Mouse (Mus musculus) CH12.LX (cell line): ENCODE data around the gene Ppm1n.

Experiments
- CHD2 ChIP-seq: IDR thresholded peaks from 2 replicates; pipeline ENCODE4 v1.6.1; 2011; ENCODE audit warnings: low read length, improper control_type of control experiment
- CTCF ChIP-seq, 2 experiments: IDR thresholded peaks in 1 of 2; conservative IDR thresholded peaks in 1 of 2; 2 replicates each; pipeline ENCODE4 v1.5.1; 2011 to 2012; ENCODE audit warnings: low read depth in 2 of 2, low read length in 2 of 2, improper control_type of control experiment in 1 of 2, inconsistent platforms in 1 of 2, mild to moderate bottlenecking in 1 of 2, moderate library complexity in 1 of 2
- ELF1 ChIP-seq: IDR thresholded peaks from 2 replicates; pipeline ENCODE4 v1.6.1; 2014; ENCODE audit warnings: low read depth, mild to moderate bottlenecking, inconsistent platforms, low read length, improper control_type of control experiment
- HCFC1 ChIP-seq: IDR thresholded peaks from 2 replicates; pipeline ENCODE4 v1.6.1; 2012; ENCODE audit warnings: low read depth, mild to moderate bottlenecking, inconsistent platforms, low read length, improper control_type of control experiment
- MEF2A ChIP-seq: IDR thresholded peaks from 2 replicates; pipeline ENCODE4 v1.6.1; 2014; ENCODE audit warnings: low read depth, mild to moderate bottlenecking, inconsistent platforms, low read length, improper control_type of control experiment, borderline replicate concordance
- MXI1 ChIP-seq: IDR thresholded peaks from 2 replicates; pipeline ENCODE4 v1.6.1; 2011; ENCODE audit warnings: mild to moderate bottlenecking, low read depth, low read length, improper control_type of control experiment
- POLR2A ChIP-seq: IDR thresholded peaks from 2 replicates; pipeline ENCODE4 v1.6.1; 2011; ENCODE audit warnings: low read depth, mild to moderate bottlenecking, improper control_type of control experiment, low read length
- ZKSCAN1 ChIP-seq: IDR thresholded peaks from 2 replicates; pipeline ENCODE4 v1.6.1; 2012; ENCODE audit warnings: low read depth, inconsistent platforms, low read length, improper control_type of control experiment, borderline replicate concordance
- ZMIZ1 ChIP-seq: IDR thresholded peaks from 2 replicates; pipeline ENCODE4 v1.6.1; 2012; ENCODE audit warnings: low read depth, mild to moderate bottlenecking, inconsistent platforms, low read length, improper control_type of control experiment
- ZNF384 ChIP-seq: IDR thresholded peaks from 2 replicates; pipeline ENCODE4 v1.6.1; 2012; ENCODE audit warnings: low read depth, low read length, improper control_type of control experiment, inconsistent platforms

GRCm38 (mm10) chr7:19324221-19324620 lies 44.4 kb upstream of the Ppm1n start:
- TF ChIP-seq MEF2A, result no peak
- TF ChIP-seq MXI1, result no peak
- no peak for TF ChIP-seq ZKSCAN1
- TF ChIP-seq CHD2, result no peak
- no peak for TF ChIP-seq ZMIZ1
- TF ChIP-seq HCFC1, result no peak
- TF ChIP-seq CTCF (conservative IDR thresholded peaks at IDR 0.05 in 1 of 2, IDR thresholded peaks at IDR 0.05 in 1 of 2; ENCODE audit: low read depth in 2 of 2, low read length in 2 of 2), result no peak
- no peak for TF ChIP-seq POLR2A
- TF ChIP-seq ZNF384, result no peak
- TF ChIP-seq ELF1, result no peak
